Mouse (Mus musculus) bone marrow macrophage, adult 2 months (primary cell): ENCODE data around the gene Lpo.

ENCODE experiments used
- CTCF ChIP-seq: IDR thresholded peaks from 2 replicates; pipeline ENCODE4 v1.5.1; 2012; ENCODE audit warnings: low read depth, mild to moderate bottlenecking, low read length, moderate library complexity
- POLR2A ChIP-seq: IDR thresholded peaks from 2 replicates; pipeline ENCODE4 v1.6.1; 2012; ENCODE audit warnings: mild to moderate bottlenecking, low read depth, low read length, borderline replicate concordance

DNA sequence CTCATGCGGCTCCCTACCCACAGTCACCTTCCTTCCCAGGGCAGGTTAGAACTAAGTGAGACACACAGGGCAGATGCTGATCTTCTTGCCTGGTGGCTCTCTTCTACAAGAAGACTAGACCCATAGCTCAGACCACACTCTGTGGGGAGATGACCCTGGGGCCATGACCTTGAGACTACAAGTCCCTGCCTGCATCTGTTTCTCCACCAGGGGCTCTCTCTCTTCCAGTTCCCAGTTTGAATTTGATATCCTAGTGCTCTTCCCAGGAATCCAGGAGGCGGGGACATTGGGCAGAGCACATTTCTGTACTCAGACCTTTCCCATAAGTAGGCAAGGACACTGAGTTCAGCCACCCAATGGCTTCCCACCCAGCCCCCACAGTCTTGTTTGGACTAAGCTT, 42.0 kb upstream of the Lpo start:
- TF ChIP-seq POLR2A: no peak
- no peak for TF ChIP-seq CTCF
